Comparison of ENCODE assay signal across 17 mouse cellular contexts in the genomic region with DNA sequence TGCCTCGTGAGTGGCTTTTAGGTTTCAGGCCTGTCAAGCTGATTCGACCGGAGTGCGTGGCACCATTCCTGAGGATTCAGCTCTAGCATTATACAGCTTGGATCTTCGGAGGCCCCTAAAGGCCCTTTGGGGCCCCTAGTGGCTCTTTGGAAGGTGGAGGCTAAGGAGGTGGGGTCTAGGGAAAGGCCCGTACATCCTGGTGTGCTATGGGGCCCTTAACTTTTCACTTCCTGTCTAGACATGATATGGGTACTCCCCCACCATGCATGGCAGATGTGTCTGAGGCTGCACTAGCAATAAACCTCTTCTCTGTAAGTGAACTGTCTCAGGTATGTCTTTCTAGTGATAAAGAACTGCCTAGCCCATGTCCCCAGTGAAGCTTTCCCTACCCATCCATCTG. TPM values are rescaled to one million over a fixed set of nuclear protein-coding genes. Genes with fewer than 3 reads are reported as not detected.
A peak's percentile ranks its signal among the peaks of the same experiment; 100 is the strongest.
DNase-seq lines count a peak whose midpoint lies in the region; ATAC-seq lines count a peak whose summit lies in the region.
"Had no signal": no experiment of that assay in that cellular context is flagged by ENCODE, and none has a peak within 500 bp of the region (broad histone marks: within the 10 kb centered on the region; RNA-seq: fewer than 3 reads in every experiment).

No protein-coding gene starts in this region.

- peak; percentile 92 for ATAC-seq in CD4-positive, CD25-positive, alpha-beta regulatory T cell, adult 4 months
- ATAC-seq in monocyte, adult 5-6 weeks (replicated peaks; ENCODE audit: insufficient number of reproducible peaks, low FRiP score, low TSS enrichment, poor library complexity, severe bottlenecking) = no peak
- ATAC-seq: forebrain, embryonic 16.5 days; intestine, embryonic 16.5 days had no signal

- peak; percentile 21 for DNase-seq in thymus, postnatal 25 days
- DNase-seq in thymus, postnatal 4 days = no peak
- peak; percentile 56 for DNase-seq in induced T-regulatory cell, adult 2 months (ENCODE audit: low read depth)
- no peak for DNase-seq in left cerebral cortex, postnatal 36 days (ENCODE audit: low spot score in 2 of 2)
- DNase-seq in cerebellum, postnatal 10 days = no peak
- DNase-seq: adrenal gland, postnatal 14 days; cerebellum, adult 18-20 months; cerebellum, postnatal 14 days; gastrocnemius, adult 2 months; heart, postnatal 14 days; kidney, postnatal 14 days; layer of hippocampus, adult 9-11 months; right cerebral cortex, postnatal 25 days had no signal

- intact Hi-C loops in left cerebral cortex, postnatal 36 days (cut with DNase I) = no loop called here

RNA-seq across cellular contexts. Expression of a gene that starts 44.6 kb away (rescaled TPM):
- 100 to 1,000 TPM; 420 to 436 TPM for polyA plus RNA-seq in CD4-positive, CD25-positive, alpha-beta regulatory T cell, adult 4 months (2017; shearing (Covaris generic))
- 100 to 1,000 TPM; 222 TPM for total RNA-seq in left cerebral cortex, postnatal 36 days (2021)
- 64.0 to 120 TPM (median 90.5 TPM) in 3 replicates for total RNA-seq in monocyte, adult 5-6 weeks (2017)

Comparison
In these comparisons a context has a peak if more than half of its experiments do, and no peak if none do; other contexts are left out.
1. DNase-seq: peak in thymus, postnatal 25 days (single experiment) and induced T-regulatory cell, adult 2 months (single experiment); none in thymus, postnatal 4 days (single experiment), left cerebral cortex, postnatal 36 days (0 of 2) and cerebellum, postnatal 10 days (0 of 2).